Mouse (Mus musculus): Measurements from ENCODE around the gene Nrxn2. TPM values are rescaled to one million over a fixed set of nuclear protein-coding genes. Genes with fewer than 3 reads are reported as not detected.

Nrxn2 gene
- total RNA-seq, 2 experiments from 2014 or later = 4.4 to 5.5 TPM

DNA sequence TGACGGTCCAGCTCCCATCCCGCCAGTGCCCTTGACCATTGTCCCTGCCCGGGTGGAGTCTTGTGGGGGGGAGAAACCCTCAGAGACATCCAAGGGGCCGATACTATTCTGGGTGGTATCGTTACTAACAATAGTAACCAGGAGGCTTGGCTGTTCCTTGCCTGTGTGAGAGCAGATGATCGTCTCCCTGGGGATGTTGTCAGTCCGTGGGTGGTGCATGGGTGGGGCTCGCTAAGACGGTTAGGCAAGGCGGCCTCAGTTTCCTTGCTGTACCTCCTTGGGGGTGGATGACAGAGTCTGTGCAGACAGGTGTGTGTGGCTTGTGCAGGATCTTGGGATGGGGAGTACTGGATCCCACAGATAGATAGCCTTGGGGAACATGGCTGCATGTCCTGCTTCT is 88.9 kb downstream of the Nrxn2 start:
- DNase-seq = no peak
- intact Hi-C loops (cut with DNase I) = no loop called here

DNA sequence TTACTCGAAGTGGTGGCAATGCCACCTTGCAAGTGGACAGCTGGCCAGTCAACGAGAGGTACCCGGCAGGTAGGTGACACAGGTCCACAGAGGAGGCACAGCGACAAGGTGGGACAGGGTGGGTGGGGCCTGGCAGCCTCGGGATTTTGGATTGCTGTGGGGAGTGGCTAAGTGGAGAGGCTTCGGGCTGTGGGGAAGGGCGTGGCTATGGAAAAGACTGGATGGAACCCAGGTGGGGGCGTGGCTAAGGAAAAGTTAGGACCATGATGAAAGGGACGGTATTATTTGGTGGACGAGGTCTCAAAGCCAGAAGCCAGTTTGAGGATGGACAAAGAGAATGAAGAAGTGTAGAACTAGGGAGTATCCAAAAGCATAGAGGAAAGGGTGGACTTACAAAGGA is 91.3 kb downstream of the Nrxn2 start:
- DNase-seq = no peak
- intact Hi-C loops (cut with DNase I) = no loop called here

DNA sequence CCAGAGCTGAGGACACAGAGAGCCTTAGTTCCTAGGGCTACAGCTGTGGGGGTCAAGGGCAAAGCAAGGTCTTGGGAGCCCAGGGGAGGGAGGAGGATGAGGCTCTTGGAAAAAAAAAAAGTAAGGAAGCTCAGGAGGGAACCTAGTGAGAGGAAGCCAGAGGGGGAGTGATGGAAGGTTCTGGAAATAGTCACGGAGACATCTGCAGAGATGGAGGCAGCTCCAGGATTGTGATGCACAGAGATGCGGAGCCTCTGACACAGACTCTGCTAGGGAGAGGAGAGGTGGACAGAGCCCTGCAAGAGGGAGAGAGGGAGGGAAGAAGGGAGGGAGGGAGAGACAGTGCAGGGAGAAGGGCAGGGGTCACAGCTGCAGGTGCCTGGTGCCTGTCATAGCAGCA is 92.0 kb downstream of the Nrxn2 start:
- intact Hi-C loops (cut with DNase I) = no loop called here
- DNase-seq = no peak

DNA sequence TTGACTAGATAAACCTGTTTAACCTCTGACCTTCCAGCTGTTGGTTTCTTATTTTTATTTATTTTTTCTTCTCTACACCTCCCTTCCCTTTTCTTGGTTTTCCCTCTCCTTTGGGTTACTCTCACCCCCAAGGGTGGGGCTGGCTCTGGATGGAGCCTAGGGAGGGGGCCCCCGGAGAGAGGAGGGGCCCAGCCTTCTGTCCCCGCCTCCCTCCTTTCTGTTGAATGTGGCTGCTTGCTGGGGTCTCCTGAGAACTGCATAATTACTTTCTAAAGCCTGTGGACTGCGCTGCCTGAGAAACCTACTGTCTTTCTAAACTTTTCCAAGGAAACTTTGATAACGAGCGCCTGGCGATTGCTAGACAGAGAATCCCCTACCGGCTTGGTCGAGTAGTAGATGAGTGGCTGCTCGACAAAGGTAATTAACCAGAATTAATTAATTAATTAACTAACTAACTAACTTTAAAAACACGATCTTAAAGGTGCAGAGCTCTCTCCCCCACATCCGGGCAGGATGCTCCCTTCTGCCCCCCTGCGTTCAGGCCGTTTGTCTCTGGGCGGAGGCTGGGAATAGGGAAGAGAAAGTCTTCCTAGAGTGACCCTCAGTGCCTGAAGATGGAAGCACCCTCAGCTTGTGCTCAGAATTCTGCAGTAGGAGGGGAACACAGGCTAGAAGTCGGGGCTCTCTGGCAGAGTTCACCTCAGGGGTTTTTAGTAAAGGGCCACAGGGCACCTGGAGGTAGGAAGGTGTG is 95.0 kb downstream of the Nrxn2 start:
- intact Hi-C loops (cut with DNase I) = no loop called here

DNA sequence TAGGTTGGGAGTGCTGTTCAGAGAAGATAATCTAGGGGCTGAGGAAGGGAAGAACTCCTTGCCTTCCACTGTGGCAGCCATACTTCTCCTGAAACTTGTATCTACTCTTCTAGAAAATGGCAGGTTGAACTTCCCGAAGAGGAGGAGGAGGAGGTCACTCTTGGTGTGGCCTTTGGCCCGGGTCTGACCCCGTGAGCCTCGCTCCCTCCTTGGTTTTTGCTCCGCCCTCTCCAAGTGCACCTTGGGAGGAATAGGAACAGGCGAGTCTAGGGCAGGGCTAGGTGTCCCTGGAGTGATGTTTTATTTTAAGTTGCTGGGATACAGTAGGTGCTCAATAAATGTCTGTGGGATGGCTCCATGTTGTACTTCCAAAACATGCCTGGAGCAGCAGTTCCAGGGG is 96.4 kb downstream of the Nrxn2 start:
- no peak for DNase-seq
- intact Hi-C loops (cut with DNase I) = no loop called here

More for the DNA sequence above, 95.0 kb downstream of the Nrxn2 start:
- DNase-seq = no peak

DNA sequence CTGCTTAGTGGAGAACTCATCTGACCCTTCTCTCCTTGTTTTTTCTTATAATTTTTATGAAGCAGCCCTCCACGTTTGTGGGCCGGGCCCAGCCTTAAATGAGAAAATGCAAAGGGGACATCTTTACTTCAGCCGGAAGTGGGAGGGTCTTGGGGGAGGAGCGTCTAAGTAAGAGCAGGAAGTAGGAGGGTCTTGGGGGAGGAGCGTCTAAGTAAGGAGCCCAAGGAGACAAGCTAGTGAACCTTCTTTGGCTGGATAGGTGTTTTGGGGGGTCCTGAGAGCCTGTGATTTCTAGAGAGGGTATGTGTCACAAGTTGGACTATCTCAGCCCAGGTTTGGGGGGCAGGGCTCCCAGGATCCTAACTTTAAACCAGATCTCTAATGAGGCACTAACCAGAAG is 96.9 kb downstream of the Nrxn2 start:
- intact Hi-C loops (cut with DNase I) = no loop called here
- DNase-seq = no peak

DNA sequence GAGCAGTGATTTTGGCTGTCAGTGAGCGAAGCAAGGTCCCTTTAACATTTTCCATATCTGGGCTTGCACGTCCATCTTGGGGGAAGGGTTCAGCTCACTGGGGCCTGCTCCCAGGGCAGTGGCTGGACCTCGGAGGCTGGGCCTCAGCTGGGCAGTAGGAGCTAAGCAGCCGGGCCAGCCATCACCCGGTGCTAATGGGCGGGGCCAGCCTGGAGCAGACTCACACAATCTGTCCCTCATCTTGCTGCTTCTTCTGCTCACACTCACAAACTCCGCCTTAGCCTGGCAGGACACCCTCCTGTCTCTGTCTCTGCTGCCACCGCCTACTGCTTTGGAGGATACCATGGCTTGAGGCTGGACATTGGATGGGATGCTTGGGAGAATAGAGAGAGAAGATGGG is 97.6 kb downstream of the Nrxn2 start:
- intact Hi-C loops (cut with DNase I) = no loop called here
- no peak for DNase-seq

DNA sequence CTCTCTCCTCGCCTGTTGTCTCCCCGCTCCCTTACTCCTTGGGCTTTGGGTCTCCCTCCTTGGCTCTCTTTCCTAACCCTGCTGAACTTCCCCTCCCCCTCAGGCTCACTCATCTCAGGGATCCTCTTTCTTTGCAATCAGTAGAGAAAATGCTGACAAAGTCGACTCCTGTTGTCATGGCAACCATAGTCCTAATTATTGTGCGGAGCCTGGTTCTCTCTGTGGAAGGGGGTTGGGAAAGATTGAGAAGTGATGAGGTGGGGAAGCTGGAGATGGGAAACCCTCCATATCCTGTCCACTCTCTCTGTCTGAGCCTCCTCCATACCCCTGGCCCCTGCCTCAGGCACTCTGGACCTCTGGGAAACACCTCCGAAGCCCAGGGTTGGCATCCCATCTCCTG is 100.1 kb downstream of the Nrxn2 start:
- no peak for DNase-seq
- intact Hi-C loops (cut with DNase I) = no loop called here

DNA sequence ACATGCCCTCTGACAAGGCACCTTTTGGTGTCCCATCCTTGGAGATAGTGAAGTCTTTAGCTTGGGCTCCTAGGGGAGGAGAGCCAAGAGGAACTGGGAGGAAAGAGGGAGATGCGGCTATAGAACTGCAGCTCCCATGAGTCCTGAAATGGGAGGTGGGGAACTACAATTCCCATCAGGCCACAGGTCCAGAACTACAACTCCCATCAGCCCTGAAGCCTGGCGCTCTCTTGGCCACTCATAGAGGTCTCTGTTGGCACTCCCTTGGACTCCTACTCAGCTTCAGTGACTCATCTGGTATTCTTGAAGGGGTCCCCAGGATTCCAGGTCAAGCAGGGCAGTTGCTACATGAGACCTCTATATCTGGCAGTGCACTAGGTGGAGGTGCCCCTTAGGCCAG is 101.0 kb downstream of the Nrxn2 start:
- DNase-seq = no peak
- intact Hi-C loops (cut with DNase I) = no loop called here

DNA sequence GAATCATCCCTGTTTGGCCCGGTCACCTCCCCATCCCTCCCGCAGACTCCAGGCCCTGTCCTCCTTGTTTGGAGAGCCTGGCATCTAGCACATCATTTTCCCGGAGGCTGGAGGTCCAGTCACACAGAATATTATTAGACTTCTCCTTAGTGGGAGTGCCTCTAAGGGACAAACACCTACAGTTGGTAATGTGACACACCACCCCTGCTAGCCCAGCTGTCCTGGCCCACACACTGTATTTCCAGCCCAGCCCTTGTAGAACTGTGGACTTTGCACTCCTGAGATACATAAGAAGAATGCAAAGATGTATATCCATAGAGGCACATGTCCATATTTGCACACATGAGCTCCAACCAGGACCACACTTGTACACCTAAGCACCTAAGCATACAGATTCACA is 103.1 kb downstream of the Nrxn2 start:
- no peak for DNase-seq
- intact Hi-C loops (cut with DNase I) = no loop called here

DNA sequence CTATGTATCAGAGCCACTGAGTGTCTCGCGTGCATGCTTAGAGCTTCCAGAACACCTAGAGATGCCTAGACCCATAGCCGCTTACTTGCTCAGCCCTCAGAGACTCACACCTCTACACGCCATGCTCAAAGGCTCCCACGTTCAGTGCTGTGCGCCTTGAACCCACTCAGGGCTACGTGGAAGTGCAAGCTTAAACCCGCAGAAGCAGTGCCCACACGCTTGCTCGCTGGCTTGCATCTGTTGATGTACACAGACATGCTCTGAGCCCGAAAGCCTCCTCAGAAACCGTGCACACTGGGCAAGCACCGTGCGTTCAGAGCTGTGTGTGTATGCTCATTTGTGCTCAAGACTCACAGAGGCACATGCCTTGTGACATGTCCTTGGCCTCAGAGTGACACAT is 103.8 kb downstream of the Nrxn2 start:
- intact Hi-C loops (cut with DNase I) = no loop called here
- DNase-seq = no peak

DNA sequence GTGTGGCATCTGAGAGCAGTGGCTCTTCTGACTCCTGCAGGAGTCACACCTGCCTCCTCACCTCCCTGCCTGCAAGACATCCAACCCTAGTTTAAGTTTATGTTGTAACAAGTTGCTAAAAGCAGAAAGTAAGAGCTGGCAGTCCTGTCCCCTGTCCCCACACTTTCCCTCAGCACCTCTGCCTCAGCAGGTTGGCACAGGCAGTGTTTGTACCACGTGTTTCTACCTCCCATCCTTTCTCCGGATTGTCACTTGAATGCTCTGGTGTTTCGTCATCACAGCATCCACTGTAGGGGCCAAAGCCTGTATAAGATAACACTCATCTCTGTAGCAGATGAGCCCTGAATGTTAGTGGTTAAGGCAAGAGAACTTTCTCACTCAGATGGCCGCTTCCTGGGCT is 106.5 kb downstream of the Nrxn2 start:
- DNase-seq = no peak
- intact Hi-C loops (cut with DNase I) = no loop called here

DNA sequence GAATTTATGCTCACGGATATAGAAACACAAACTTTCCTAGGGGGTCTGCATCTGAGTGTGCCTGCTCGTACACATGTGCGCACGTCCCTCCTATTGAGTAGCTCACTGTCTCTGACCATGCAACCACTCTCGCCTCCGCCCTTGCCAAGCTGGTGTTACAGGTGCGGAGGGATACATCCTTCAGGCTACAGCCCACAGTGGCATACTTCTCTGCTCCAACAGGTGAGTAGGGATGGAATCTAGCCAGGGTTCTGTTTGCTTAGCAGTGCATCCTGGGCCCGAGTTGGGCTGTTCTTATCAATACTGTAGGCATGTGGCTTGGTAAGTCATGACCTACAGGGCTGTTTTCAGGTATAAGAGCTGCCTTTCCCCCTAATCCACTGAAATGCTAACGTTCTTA is 107.5 kb downstream of the Nrxn2 start:
- intact Hi-C loops (cut with DNase I) = no loop called here
- no peak for DNase-seq

DNA sequence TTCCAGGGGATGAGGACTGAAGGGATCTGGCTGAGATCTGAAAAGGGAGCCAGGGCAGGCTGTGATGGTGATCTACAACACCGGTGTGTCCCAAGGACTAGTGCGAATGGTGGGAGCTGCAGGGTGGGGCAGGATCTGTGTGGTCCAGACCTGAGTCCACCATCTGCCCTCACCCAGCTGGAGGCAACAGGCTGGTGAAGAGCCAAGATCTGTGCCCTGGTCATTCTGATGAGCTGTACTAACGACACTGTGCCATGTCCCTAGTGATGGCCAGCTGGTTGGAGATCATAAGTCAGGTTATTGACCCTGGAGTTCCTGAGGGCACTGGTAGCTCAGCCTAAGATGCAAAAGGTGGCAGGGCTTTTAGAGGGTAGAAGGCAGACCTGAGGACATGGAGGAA is 108.9 kb downstream of the Nrxn2 start:
- intact Hi-C loops (cut with DNase I) = no loop called here

DNA sequence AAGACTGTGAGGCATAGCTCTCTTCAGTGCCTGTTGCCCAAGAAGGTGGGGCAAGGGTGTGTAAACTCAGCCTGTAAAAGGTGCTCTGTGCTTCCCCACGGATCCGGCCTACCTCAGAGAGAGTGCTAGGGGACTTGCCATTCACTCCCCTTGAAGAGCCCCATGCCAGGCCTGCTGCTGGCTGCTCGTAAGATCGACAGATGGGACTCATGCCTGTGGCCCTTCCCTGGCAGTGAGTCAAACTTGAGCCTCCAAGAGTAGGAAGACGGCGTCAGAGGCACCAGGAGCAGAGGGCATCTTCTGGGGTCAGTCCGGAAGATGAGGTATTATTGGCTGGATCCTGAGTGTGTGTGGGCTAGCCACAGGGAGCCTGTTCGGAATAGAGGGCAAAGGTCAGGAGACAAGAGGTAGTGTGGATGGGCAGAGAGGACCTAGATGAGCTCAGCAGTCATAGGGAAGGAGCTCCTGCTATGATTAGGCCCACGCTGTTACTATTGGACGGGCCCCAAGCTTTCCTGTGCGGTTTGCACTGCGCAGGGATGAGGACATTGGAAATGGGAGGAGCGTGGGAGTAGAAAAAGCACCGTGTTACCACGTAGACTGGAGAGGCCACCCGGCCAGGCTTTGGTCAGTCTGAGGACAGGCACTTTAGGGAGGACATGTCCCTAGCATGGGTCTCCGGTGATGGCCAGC is 109.5 kb downstream of the Nrxn2 start:
- intact Hi-C loops (cut with DNase I) = no loop called here
- no peak for DNase-seq

More for the DNA sequence above, 108.9 kb downstream of the Nrxn2 start:
- DNase-seq = no peak

DNA sequence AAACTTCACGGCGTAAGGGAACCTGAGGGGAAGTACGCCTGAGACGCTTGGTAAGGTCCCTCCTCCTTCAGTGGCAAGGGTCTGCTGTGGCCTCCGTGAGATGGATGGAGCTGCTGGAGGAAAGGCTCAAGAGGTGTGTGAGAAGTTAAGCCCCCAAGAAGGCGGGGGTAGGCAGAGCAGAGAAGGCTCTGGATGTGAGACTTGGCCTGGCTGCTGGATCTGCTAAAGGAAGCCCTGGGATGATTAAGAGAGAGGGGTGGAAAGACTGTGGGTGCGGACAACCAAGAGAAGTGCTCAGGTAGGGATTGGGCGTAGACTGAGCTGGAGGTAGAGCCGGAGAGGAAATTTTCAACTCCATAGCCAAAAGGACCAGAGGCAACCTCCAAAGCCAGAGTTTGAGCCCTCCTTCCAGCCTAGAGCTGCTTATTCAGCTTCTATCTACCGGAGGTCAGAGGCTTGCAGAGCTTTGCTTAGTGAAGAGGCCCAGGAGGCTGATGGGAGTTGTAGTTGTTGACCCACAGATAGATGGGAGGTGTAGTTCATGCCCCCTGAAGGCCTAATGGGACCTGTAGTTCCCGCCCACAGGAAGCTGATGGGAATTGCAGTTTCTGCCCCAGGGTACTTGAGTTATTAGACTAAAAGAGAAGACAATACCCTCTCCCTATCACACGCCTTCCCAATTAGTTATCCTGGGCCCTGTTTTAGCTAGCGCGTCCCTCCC is 110.9 kb downstream of the Nrxn2 start:
- intact Hi-C loops (cut with DNase I) = no loop called here
- peak; percentile 18 to 47 for DNase-seq

DNA sequence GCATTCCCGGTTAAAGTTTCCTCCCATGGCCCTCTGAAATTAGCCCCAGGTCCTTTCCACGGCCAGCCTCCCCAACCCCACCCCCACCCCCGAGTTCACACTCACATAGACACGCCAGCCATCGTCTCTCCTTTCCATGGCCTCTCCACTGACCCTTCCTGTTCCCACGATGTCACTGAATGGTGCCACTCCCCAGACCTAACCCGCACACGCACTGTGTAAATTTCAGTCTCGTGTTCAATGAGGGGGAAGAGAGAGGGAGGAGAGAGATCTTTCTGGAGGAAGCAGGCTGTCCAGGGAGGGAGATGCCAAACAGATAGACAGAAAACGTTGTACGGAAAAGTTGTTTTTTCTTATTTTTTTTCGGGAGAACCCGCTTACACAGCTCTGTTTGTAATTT is 111.8 kb downstream of the Nrxn2 start:
- DNase-seq = no peak
- intact Hi-C loops (cut with DNase I) = no loop called here

DNA sequence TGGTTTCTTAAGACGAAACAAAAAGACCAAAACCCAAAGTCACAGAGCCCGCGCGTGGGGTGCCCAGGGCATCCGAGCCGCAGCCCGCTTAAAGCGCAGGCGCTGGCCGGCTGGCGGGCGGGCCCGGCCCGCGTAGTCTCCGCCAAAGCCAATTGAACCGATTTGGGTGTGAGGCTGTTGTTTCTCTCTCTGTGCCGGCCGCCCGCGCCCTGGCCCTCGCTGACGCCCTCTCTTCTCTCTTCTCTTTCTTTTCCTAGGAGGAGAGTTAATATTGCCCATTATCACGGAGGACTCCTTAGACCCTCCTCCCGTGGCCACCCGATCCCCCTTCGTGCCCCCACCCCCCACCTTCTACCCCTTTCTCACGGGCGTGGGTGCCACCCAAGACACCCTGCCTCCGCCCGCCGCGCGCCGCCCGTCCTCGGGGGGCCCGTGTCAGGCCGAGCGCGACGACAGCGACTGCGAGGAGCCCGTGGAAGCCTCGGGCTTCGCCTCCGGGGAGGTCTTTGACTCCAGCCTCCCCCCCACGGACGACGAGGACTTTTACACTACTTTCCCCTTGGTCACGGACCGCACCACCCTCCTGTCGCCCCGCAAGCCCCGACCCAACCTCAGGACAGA is 112.6 kb downstream of the Nrxn2 start:
- intact Hi-C loops (cut with DNase I) = no loop called here
- peak; percentile 49 to 59 for DNase-seq

DNA sequence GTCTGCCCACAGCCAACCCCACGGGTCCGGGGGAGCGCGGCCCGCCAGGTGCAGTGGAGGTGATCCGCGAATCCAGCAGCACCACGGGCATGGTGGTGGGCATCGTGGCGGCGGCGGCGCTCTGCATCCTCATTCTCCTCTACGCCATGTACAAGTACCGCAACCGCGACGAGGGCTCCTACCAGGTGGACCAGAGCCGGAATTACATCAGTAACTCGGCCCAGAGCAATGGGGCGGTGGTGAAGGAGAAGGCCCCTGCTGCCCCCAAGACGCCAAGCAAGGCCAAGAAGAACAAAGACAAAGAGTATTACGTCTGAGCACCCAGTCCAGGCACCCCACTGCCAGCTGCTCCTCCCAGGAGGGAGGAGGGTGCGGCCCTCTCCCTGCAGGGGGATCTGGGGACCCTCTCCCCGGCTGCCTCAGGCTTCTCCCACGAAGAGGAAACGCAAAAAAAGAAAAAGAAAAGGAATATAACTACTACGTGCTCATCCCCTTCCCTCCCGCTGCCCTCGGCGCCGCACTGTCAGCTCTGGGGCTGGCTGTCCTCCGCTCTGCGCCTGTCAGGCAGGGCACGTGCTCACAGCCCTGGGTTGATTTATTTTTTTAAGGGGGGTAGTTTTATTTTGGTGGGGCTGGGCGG is 113.4 kb downstream of the Nrxn2 start:
- DNase-seq = peak; percentile 24 to 48

DNA sequence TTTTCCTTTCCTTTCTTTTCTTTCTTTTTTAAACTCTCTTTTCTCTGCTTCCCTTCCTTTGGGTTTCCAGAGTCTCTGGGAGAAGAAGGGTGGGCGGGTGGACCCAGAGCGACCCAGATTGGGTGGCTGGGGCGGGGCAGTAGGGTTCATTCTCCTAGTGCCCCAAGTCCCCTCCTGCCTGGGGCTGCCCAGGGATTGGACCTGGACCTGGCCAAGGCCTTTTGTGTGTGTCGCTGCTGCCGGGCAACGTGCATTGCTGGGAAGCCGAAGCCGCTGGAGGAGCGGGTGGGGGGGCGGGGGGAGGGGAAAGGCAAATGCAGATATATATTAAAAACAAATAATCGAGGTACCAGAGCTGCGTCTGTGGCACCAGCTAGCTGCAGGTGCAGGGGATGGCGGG is 114.1 kb downstream of the Nrxn2 start:
- DNase-seq = peak; percentile 50 to 54
- intact Hi-C loops (cut with DNase I) = no loop called here

More for the DNA sequence above, 113.4 kb downstream of the Nrxn2 start:
- intact Hi-C loops (cut with DNase I) = no loop called here
